Mouse (Mus musculus): ENCODE measurements around the gene Rtn4ip1.

Gene Rtn4ip1

DNA sequence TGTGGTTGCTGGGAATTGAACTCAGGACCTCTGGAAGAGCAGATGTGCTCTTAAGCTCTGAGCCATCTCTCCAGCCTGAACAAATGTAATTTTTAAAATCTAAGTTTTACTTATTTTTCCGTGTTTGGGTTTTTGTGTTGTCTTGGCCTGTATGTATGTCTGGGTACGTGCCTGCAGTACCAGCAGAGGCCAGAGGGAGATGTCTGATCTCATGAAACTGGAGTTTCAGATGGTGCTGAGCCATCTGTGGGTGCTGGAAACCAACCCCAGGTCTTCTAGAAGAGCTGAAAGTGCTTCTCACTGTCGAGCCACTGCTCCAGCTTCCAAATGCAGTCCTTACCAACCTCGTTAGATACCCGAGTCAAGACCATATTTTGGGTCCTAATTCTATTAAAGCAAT lies 89.7 kb downstream of the Rtn4ip1 start:
- no peak for TF ChIP-seq GATA4 (IDR thresholded peaks at IDR 0.05; ENCODE audit: insufficient replicate concordance, low read length)

DNA sequence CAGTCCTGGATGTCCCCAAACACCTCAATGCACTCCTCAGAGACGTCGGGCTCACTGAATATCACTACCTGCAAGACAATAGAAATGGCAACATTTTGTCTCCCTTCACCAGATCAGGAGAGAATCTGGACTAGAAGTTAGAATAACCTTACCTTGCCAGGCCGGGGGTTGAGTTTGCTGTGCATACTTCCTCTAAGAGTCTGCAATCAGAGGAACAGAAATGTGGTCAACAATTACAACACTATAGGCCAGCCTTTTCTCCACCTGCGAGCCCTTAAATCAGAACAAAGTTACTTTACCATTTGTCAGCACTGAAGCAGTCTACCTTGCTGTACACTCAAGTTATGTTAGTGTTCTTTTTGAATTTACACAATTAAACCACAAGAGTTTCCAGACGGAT lies 90.9 kb downstream of the Rtn4ip1 start:
- TF ChIP-seq GATA4 (IDR thresholded peaks at IDR 0.05; ENCODE audit: insufficient replicate concordance, low read length) = no peak

DNA sequence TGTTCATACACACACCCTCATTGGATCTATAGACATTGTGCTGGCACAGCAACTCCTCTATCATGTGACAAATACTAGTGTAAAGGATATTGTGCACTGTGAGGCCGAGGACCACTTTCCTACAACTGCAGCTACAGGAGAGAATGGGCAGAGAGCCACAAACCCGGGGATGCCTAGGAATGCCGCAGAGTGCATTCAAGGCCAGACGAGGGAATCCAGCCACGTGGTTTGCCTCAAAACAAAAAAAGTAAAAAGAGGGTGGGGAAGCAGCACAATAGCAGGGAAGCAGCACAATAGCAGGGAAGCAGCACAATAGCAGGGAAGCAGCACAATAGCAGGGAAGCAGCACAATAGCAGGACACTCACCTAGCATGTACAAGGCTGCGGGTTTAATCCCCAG lies 91.6 kb downstream of the Rtn4ip1 start:
- no peak for TF ChIP-seq GATA4 (IDR thresholded peaks at IDR 0.05; ENCODE audit: insufficient replicate concordance, low read length)

DNA sequence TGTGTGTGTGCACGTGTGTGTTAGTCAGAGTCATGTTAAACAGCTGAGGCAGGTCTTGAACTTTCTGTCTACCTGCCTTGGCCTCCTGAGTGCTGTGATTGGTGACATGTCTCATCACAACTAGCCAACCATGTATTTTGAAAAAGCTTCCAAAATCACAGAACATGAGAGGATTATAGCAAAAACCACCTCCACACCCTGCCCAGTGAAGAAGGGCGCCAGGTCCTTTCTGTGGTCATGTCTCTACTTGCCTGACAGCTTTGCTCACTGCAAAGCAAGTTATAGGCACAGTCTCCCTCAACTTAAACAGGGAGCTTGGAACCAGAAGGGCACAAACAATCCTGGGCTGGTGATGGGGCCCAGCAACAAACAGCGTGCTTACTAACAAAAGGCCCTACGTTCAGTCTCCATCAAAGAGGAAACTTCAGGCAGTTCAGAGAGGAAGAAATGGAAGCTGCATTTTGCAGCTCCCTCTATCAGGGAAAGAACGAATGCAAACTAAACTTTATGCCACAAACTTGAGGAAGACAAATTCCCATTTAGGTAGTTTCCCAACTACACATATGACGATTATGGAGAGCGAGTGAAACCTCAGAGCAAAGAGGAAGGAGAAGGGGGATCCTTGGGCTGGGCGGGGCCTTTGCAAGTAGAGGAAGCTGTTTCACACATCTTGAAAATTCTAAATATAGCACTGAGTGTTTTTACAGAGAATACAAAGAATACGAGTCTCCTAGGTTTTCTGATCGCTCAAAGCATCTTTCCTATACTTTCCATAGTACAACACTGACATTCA lies 94.4 kb downstream of the Rtn4ip1 start:
- no peak for TF ChIP-seq GATA4 (IDR thresholded peaks at IDR 0.05; ENCODE audit: insufficient replicate concordance, low read length)

DNA sequence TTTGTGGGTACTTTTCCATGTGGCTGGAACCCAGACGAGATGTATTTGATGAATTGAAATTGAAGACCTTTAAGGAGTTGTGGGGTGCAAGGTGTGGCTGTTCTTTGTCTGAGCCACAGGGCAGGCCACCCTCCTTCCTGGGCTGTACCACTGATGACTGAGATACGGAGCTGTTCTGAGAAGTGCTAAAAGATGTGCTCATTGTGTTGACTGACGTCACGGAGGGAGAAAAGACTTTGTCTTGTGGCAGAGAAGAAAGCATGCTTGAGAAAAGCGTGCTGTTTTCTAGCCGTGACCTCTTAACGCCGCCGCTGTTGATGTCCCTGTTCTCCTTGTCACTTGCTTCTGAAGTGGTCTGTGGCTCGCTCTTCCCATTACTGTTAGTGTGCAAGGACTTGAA lies 95.7 kb downstream of the Rtn4ip1 start:
- TF ChIP-seq GATA4 (IDR thresholded peaks at IDR 0.05; ENCODE audit: insufficient replicate concordance, low read length) = no peak

DNA sequence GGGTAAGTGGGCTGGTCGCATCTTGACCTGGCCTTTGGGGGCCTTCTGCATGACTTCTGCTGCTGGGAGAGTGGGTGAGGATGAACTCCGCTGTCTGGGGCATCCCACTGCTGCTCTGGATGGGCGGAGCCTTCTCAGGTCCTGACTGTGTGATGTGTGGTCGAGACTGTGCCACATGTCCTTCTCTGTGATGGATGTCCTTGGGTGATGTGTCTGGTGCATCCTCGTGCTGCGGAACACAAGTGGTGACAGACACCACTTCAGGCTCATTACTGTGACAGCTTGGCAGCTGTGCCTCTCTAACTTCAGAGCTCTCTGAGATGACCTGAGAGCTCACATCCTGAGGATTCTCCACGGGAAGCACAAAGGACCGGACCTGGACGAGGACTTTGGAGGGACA lies 96.4 kb downstream of the Rtn4ip1 start:
- TF ChIP-seq GATA4 (IDR thresholded peaks at IDR 0.05; ENCODE audit: insufficient replicate concordance, low read length) = no peak

DNA sequence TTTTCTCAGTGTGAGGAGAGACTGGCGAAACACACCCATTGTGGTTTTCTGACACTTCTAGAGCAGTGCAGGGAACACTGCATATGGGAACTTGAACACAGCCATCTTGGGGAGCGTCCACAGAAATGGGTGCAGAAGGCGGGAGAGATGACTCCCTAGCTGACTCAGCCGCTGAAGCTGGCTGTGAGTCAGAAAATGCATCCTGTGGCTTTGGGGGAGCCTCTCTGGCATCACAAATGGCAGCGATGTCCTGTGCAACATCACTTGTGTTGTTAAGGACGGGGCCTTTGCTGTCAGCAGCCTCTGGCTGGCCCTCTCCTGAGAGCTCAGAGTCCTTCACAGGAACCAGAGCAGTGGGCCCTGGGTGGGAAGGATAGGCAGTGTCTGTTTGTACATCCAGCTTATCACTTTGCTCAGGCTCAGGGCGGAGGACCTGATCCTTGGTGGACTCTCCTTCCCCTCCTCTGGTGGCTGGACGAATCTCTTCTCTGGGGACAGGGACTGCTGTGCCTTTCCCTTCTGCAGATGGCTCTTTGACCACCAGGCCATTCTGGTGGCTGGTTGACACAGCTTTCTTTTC lies 97.0 kb downstream of the Rtn4ip1 start:
- TF ChIP-seq GATA4 (IDR thresholded peaks at IDR 0.05; ENCODE audit: insufficient replicate concordance, low read length) = no peak

DNA sequence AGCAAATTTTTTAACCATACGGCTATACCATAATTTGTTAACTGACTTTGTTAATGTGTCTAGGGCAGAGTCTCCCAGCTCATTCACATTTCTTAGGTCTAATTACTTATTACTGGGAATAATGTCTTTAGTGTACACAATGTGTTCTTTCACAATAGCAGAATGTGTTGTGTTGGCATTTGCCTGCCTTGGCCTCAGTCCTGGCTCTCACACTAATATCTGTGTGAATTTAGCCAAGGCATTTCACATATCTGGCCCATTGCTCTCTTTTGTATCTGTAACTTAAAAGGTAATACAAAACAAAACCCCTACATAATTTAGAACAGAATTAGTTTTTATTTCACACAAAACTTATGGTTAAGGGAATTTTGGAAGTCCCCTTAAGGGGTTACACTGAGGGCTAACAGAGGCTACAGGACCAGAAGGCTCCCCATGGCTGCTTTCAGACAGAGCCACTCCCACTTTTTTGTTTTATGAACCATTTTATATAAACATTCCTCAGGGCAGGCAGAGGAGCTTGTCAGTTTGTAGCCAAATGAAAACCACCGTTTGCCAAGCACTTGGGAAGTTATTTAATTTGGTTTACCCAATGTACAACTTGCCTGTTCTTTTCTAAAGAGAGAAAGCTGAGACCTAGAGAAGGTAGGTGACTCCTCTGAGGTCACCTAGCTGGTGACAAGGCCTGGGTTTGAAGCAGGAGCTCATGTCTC lies 98.7 kb downstream of the Rtn4ip1 start:
- no peak for TF ChIP-seq GATA4 (IDR thresholded peaks at IDR 0.05; ENCODE audit: insufficient replicate concordance, low read length)

DNA sequence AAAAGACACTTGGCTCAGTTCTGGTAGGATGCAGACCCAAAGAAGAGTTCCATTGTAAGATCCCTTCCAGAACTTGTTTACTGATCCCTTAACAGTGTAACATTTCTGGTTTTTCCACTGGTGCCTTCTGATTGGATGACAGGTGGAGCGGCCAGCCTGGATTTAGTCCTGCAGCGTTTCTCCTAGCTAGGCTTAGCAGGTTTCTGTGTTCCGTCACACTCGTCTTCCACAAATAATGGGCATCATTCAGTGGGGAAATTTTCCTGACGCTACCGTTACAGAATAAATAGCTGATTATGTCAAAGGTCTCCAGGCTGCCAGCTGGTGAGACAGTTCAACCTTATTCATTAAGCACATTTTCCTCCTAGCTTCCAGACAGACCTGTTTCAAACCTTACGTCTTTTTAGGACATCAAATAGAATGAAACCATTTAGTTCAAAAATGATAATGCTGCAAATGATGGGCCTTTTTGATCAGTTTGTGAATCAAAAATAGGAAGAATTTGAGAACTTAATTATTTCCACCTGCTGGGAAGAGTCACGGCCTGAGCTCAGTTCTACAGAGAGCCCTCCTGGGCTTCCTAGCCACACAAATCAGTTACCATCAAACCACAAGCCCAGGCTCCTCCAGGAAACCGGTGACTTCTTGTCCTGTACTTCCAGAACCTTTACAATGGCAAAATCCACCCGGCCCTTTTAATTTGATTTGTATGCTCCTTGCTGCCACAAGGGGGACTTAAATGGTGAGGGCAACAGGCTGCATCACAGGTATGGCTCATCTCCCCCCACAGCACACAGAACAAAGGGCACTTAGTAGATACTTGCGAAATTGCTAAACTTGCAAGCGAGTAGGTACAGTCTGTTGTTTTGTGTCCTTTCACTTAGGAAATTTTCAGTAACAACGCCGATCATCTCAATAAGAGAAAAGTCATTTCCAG lies 100.7 kb downstream of the Rtn4ip1 start:
- no peak for TF ChIP-seq GATA4 (IDR thresholded peaks at IDR 0.05; ENCODE audit: insufficient replicate concordance, low read length)

DNA sequence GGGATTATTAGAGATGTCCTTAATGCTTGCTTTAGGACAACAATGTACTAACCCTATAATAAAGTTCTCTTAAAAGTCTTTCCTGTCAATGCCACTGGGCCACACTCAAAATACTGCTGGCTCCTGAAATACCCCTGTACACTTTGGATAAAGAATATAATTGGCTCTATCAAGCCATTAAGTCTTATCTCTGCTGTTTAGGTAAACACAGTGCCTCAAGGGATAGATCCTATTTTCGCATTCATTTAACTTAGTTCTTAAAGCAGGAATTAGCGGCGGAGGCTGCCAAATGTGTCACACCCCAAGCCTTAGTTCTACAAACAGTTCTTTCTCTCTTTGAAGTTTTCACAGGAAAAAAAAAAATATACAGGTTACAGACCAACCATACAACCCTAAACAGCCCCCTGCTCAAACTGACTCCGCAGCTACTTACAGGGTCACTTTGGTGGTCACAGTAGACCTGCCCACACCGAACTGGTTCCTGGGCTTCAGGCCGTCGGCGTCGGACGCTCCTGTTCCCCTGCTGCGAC lies 101.5 kb downstream of the Rtn4ip1 start:
- no peak for TF ChIP-seq GATA4 (IDR thresholded peaks at IDR 0.05; ENCODE audit: insufficient replicate concordance, low read length)

DNA sequence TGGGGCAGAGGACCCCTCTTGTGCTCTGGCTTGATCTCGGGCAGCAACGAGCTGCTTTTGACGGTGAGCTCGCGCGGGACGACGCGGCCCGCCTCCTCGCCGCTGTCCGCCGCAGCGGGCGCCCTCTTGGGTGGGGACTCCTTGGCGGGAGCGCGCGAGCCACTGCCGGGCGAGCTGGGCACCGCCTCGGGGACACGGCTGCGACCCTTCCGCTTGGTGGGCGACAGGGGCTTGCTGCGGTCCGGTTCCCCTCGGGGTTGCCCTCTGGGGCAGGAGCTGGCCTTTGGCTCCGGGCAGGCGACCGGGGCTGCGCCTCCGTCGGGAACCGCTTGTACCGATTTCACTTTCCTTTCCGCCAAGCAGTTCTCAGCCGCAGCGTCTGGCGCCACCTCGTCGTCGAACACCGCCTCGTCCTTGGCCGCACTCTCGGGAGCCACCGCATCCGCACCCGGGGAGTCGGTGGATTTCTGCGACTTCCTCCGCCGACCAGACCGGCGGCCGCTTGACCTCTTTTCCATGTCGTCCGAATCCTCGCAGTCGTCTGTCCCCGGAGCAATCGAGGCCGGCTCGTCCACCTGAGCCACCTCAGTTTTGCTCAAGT lies 102.0 kb downstream of the Rtn4ip1 start:
- TF ChIP-seq GATA4 (IDR thresholded peaks at IDR 0.05; ENCODE audit: insufficient replicate concordance, low read length) = no peak

DNA sequence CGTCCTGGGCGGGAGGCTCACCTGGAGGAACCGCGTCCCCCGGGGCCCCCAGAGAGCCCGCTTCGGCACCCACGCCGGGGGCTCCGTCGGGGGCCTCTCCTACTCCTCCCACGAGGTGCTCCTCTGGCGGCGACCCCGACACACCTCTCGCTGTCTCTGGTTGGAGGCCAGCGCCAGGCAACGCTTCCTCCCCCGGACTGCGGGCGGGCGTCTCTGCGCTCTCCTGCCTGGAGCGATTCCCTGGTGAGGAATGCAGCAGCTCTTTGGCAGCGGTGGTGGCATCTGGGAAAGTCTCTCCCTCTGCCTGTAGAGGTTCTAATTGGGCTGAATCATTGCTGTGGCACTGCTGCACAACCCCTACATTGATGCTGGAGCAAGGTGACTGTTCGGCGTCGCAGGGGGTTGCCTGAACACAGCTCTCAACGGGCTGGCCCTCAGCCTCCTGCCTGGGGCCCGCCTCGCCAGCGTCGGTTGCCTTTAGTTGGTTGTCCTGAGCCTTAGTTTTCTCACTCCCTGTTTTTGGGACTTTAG lies 102.7 kb downstream of the Rtn4ip1 start:
- no peak for TF ChIP-seq GATA4 (IDR thresholded peaks at IDR 0.05; ENCODE audit: insufficient replicate concordance, low read length)

DNA sequence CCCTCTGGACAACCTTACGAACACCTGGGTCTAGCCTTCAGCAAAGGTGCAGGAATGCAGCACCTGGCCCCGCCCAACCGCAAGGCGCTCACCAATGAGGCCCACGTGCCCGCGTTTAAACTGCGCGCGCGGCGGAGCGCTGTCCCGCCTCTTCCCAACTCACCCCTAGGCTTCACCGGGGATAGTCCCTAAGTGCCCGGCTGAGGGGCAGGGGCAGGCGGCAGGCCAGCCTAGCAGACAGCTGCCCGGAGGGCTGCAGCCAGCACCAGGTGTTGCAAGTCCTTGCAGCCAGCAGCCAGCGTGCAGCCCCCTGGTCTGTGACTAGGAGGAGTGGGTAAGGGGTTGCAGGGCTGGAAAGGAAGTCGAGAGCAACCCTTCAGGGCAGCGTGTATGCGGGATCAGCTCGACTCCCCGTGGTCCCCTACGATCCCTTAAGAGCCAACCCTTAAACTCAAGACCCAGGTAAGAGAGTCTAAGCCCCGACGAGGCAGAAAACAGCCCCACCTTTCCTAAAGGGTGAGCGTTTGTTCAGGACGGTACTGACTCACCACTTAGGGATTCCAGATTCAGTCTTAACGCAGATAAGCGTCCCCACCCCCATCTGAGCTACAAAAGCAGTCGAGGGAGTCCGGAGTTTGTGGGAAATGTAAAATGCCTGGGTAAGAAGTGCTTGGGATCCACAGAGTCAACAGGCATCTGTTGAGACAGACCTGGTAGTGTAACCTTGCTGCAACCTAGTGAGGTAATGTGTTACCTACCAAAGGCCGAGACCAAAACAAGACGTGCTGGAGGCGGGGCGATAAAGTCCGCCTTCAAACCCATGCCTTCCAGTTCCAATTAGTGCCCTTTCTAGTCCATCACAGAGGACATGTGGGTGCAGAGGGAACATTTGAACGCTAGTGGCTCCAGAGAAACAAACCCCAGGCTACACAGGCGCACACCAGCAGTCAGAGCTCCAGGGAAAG lies 104.4 kb downstream of the Rtn4ip1 start:
- TF ChIP-seq GATA4 (IDR thresholded peaks at IDR 0.05; ENCODE audit: insufficient replicate concordance, low read length) = no peak
